Mouse (Mus musculus): ENCODE measurements around the gene Gart. TPM values are rescaled to one million over a fixed set of nuclear protein-coding genes. Genes with fewer than 3 reads are reported as not detected.

The Gart gene
- polyA plus RNA-seq, 1 experiment, result 173 TPM

DNA sequence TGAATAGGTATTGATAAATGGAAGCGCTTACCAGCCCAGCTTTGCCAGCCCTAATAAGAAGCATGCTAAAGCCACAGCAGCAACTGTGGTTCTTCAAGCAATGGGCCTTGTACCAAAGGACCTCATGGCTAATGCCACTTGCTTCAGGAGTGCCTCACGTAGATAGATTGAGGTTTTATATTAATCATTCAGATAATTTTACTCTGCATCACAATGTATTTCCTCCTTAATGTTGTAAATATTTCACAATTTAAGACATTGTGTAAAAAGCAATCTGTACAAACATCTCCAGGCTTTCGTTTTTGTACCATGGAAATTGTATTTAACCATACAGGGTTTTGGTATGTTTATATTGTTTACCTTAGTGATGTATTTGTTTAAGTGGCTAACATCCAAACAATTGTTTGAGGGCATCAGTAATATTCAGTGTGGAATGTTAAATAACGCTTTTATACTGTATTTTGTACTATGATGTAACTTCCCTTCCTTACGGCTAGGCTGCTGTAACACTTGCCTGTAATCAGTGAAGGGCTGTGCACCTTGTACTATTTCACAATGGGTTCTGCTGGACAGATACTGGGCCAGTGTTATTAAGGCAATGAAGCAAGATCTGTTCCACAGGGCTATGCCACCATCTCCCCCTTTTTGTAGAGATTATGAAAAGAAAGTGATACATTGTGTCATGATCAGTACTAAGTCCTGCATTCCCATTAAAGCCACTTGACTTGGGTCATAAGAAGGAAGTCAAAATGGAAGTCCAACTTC lies 31.6 kb upstream of the Gart start:
- Histone ChIP-seq H3K27me3 (replicated peaks) (no peaks in the 10 kb centered on the region), H3K36me3 (replicated peaks; ENCODE audit: low read length) (peaks cover 98% of the 10 kb centered on the region), H3K4me3 (replicated peaks) (no peak overlapping the region)

DNA sequence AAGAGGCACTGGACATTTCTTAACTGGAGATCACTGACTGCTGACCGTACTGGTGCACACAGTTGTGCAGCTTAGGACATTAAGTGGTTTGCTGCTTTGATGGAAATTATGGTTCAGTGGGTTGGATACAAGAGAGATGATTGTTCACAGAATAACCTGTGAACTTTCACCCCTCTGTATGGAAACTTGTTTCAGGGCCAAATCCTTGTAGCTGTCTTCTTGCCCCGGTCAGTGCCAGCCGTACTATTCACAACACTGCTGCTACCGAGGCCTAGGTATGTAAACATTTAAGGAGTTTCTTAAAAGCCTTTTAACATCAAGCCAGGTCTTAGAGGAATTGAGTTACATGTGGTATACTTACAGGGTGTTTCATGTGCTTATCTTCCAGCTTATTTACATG lies 27.7 kb upstream of the Gart start:
- Histone ChIP-seq H3K27me3 (replicated peaks) (no peaks in the 10 kb centered on the region), H3K4me1 (no peaks in the 10 kb centered on the region), H3K36me3 (replicated peaks; ENCODE audit: low read length) (peaks cover 100% of the 10 kb centered on the region), H3K9me3 (no peaks in the 10 kb centered on the region), H3K4me3 (replicated peaks) (no peak overlapping the region)
- TF ChIP-seq GATA1 (IDR thresholded peaks at IDR 0.05; ENCODE audit: borderline replicate concordance, low read length) (no peak), FLI1 (IDR thresholded peaks at IDR 0.05; ENCODE audit: low read length) (no peak)

More for the DNA sequence above, 31.6 kb upstream of the Gart start:
- TF ChIP-seq FLI1 (IDR thresholded peaks at IDR 0.05; ENCODE audit: low read length), result no peak
- no peak for TF ChIP-seq GATA1 (IDR thresholded peaks at IDR 0.05; ENCODE audit: borderline replicate concordance, low read length)
- Histone ChIP-seq H3K4me1 (no peaks in the 10 kb centered on the region), H3K9me3 (no peaks in the 10 kb centered on the region)

DNA sequence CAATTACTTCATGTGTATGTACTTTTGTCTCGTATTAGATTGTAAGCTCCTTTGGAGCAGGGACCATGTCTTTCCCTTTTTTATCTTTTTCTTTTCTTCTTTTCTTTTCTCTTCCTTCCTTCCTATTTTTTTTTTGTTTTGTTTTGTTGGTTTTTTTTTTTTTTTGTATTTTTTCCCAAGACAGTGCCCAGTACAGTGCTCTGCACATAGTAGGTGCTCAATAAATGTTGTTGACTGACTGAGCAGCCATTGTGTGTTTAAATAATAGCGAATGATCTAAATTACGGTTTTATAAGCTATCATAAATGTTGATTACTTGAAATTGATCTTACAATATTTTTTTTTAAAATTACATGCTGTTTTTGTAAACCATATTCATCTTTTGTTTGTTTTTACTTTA lies 17.0 kb upstream of the Gart start:
- H3K27me3 ChIP-seq (replicated peaks), result no peaks in the 10 kb centered on the region
- no peak overlapping the region for H3K4me3 ChIP-seq (replicated peaks)
- H3K4me1 ChIP-seq, result peaks cover 37% of the 10 kb centered on the region
- no peak for TF ChIP-seq FLI1 (IDR thresholded peaks at IDR 0.05; ENCODE audit: low read length)
- no peak for TF ChIP-seq GATA1 (IDR thresholded peaks at IDR 0.05; ENCODE audit: borderline replicate concordance, low read length)
- H3K9me3 ChIP-seq, result peaks cover 4% of the 10 kb centered on the region; the same call in 1 of the 2 replicates
- peaks cover 100% of the 10 kb centered on the region for H3K36me3 ChIP-seq (replicated peaks; ENCODE audit: low read length)

DNA sequence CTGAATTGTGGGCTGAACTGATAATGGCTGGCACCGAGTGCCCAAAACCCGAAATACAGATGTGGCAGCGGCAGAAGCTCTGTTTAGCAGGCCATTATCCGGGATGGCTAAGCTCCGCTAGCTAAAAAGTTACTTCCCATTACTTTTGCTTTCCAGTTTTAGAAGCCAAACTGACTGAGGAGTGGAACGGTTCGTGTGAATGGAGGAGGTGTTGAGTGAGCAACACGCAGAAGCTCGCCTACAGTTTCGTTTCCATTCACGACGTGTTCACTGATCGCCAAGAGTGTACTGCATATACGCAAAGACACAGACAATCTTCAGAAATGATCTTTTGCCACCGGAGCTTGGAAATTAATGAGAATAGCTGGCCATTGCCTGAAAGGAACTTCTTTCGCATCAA lies 15.6 kb upstream of the Gart start:
- Histone ChIP-seq H3K36me3 (replicated peaks; ENCODE audit: low read length) (peaks cover 100% of the 10 kb centered on the region), H3K4me3 (replicated peaks) (no peak overlapping the region), H3K4me1 (peaks cover 51% of the 10 kb centered on the region), H3K27me3 (replicated peaks) (no peaks in the 10 kb centered on the region), H3K9me3 (peaks cover 4% of the 10 kb centered on the region; the same call in 1 of the 2 replicates)
- no peak for TF ChIP-seq GATA1 (IDR thresholded peaks at IDR 0.05; ENCODE audit: borderline replicate concordance, low read length)
- TF ChIP-seq FLI1 (IDR thresholded peaks at IDR 0.05; ENCODE audit: low read length), result no peak

DNA sequence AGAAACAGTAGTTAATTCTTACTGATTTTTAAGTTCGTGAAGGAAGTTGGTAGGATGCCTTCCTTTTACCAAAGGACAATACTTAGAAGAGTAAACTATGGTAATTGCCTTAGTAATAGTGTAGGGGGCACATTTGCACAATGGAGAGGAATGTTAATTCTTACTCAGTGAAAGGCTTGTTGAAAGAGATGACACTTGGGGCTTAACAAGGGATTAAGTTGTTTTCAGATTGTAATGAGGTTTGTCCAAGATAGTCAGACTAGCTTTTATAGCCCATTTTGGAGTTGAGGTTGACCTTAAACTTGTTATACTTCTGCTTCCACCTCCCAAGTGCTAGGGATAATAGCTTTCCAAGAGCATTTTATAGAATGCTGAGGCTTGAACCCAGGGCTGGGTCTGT lies 14.6 kb upstream of the Gart start:
- peaks cover 4% of the 10 kb centered on the region; the same call in 1 of the 2 replicates for H3K9me3 ChIP-seq
- no peak for TF ChIP-seq FLI1 (IDR thresholded peaks at IDR 0.05; ENCODE audit: low read length)
- no peak for TF ChIP-seq GATA1 (IDR thresholded peaks at IDR 0.05; ENCODE audit: borderline replicate concordance, low read length)
- H3K36me3 ChIP-seq (replicated peaks; ENCODE audit: low read length), result peaks cover 100% of the 10 kb centered on the region
- H3K4me3 ChIP-seq (replicated peaks), result no peak overlapping the region
- peaks cover 54% of the 10 kb centered on the region for H3K4me1 ChIP-seq
- no peaks in the 10 kb centered on the region for H3K27me3 ChIP-seq (replicated peaks)

DNA sequence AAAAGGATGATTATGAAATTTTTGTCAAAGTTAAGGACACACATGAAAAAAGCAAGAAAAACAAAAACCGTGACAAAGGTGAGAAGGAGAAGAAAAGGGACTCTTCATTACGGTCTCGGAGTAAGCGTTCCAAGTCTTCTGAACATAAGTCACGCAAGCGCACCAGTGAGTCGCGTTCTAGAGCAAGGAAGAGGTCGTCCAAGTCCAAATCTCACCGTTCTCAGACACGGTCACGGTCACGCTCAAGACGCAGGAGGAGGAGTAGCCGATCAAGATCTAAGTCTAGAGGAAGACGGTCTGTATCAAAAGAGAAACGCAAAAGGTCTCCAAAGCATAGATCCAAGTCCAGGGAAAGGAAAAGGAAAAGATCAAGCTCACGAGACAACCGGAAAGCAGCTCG lies 13.0 kb upstream of the Gart start:
- peaks cover 63% of the 10 kb centered on the region for H3K4me1 ChIP-seq
- H3K9me3 ChIP-seq, result peaks cover 10% of the 10 kb centered on the region
- H3K4me3 ChIP-seq (replicated peaks), result no peak overlapping the region
- TF ChIP-seq GATA1 (IDR thresholded peaks at IDR 0.05; ENCODE audit: borderline replicate concordance, low read length) (no peak), FLI1 (IDR thresholded peaks at IDR 0.05; ENCODE audit: low read length) (no peak)
- H3K27me3 ChIP-seq (replicated peaks), result no peaks in the 10 kb centered on the region
- peaks cover 100% of the 10 kb centered on the region for H3K36me3 ChIP-seq (replicated peaks; ENCODE audit: low read length)

DNA sequence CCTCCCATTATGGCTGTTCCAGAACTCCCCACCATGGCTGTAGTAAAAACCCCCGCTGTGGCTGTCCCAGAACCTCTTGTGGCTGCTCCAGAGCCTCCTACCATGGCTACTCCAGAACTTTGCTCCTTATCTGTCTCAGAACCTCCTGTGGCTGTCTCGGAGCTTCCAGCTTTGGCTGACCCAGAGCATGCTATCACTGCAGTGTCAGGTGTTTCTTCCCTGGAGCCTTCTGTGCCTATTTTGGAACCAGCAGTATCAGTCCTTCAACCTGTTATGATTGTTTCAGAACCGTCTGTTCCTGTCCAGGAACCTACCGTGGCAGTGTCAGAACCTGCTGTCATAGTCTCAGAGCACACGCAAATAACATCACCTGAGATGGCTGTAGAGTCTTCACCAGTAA lies 11.7 kb upstream of the Gart start:
- H3K4me1 ChIP-seq, result peaks cover 67% of the 10 kb centered on the region
- no peak for TF ChIP-seq GATA1 (IDR thresholded peaks at IDR 0.05; ENCODE audit: borderline replicate concordance, low read length)
- TF ChIP-seq FLI1 (IDR thresholded peaks at IDR 0.05; ENCODE audit: low read length), result no peak
- peaks cover 10% of the 10 kb centered on the region for H3K9me3 ChIP-seq
- no peak overlapping the region for H3K4me3 ChIP-seq (replicated peaks)
- H3K36me3 ChIP-seq (replicated peaks; ENCODE audit: low read length), result peaks cover 100% of the 10 kb centered on the region
- no peaks in the 10 kb centered on the region for H3K27me3 ChIP-seq (replicated peaks)

DNA sequence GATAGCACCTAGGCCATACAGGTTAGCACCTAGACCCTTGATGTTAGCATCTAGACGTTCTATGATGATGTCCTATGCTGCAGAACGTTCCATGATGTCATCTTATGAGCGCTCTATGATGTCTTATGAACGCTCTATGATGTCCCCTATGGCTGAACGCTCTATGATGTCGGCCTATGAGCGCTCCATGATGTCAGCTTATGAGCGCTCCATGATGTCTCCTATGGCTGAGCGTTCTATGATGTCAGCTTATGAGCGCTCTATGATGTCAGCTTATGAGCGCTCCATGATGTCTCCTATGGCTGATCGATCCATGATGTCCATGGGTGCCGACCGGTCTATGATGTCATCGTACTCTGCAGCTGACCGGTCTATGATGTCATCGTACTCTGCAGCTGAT lies 10.5 kb upstream of the Gart start:
- Histone ChIP-seq H3K36me3 (replicated peaks; ENCODE audit: low read length) (peaks cover 100% of the 10 kb centered on the region), H3K9me3 (peaks cover 10% of the 10 kb centered on the region), H3K27me3 (replicated peaks) (no peaks in the 10 kb centered on the region), H3K4me1 (peaks cover 71% of the 10 kb centered on the region), H3K4me3 (replicated peaks) (peak overlapping the region; percentile 7)
- TF ChIP-seq FLI1 (IDR thresholded peaks at IDR 0.05; ENCODE audit: low read length), result no peak

DNA sequence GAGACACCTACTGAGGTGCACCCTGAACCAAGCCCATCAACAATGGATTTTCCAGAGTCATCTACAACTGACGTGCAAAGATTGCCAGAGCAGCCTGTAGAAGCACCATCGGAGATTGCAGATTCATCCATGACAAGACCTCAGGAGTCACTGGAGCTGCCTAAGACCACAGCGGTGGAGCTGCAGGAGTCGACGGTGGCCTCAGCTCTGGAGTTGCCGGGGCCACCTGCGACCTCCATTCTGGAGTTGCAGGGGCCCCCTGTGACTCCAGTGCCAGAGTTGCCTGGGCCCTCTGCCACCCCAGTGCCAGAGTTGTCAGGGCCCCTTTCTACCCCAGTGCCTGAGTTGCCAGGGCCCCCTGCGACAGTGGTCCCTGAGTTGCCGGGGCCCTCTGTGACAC lies 8.5 kb upstream of the Gart start:
- no peak for TF ChIP-seq GATA1 (IDR thresholded peaks at IDR 0.05; ENCODE audit: borderline replicate concordance, low read length)
- no peak for TF ChIP-seq FLI1 (IDR thresholded peaks at IDR 0.05; ENCODE audit: low read length)
- peaks cover 10% of the 10 kb centered on the region for H3K9me3 ChIP-seq
- H3K4me1 ChIP-seq, result peaks cover 69% of the 10 kb centered on the region
- peaks cover 97% of the 10 kb centered on the region for H3K36me3 ChIP-seq (replicated peaks; ENCODE audit: low read length)
- no peaks in the 10 kb centered on the region for H3K27me3 ChIP-seq (replicated peaks)
- no peak overlapping the region for H3K4me3 ChIP-seq (replicated peaks)

DNA sequence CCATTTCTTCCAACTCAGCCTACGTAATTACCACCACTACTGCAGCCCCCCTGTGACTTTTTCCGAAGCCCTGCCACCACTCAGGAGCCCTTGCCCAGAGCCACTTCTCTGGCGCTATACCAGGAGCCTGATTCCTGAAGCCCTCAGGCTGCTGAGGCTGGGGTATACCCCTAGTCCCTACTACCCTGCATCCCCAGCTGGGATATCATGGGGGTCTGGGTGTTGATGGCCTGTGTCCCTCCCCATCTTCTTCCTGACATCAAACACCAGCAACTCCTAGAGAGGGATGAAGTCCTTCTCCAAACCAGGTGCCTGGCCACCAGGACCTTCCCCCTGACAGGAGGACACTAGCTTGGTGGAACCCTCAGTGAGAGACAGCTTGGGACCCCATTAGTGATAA lies 5.4 kb upstream of the Gart start:
- peak overlapping the region; percentile 42 for H3K4me3 ChIP-seq (replicated peaks)

More for the DNA sequence above, 5.4 kb upstream of the Gart start:
- Histone ChIP-seq H3K27me3 (replicated peaks) (no peaks in the 10 kb centered on the region), H3K9me3 (peaks cover 6% of the 10 kb centered on the region; the same call in 1 of the 2 replicates), H3K36me3 (replicated peaks; ENCODE audit: low read length) (peaks cover 69% of the 10 kb centered on the region), H3K4me1 (peaks cover 47% of the 10 kb centered on the region)
- no peak for TF ChIP-seq GATA1 (IDR thresholded peaks at IDR 0.05; ENCODE audit: borderline replicate concordance, low read length)
- no peak for TF ChIP-seq FLI1 (IDR thresholded peaks at IDR 0.05; ENCODE audit: low read length)
